Mouse (Mus musculus): ENCODE measurements at regions not wholly inside any gene's neighbourhood (a gene's known extent, or its start where the extent isn't known, plus 50 kb on each side); places are given as distances from the start of the nearest gene placed in this dataset.

GRCm38 (mm10) chr7:115366910-115367309, 623.4 kb downstream of the Insc start:
- TF ChIP-seq POLR2A (IDR thresholded peaks at IDR 0.05; ENCODE audit: low read depth, low read length) (no peak), CTCF (IDR thresholded peaks at IDR 0.05; ENCODE audit: extremely low read depth, insufficient read depth, insufficient read length, insufficient replicate concordance) (peak; percentile 19; the same call in 1 of the 2 replicates)
